Mouse (Mus musculus) monocyte, adult 5-6 weeks (primary cell): ENCODE results near the gene Cracr2a. TPM values are rescaled to one million over a fixed set of nuclear protein-coding genes. Genes with fewer than 3 reads are reported as not detected.

Experiments
- ATAC-seq: fragments of 153-309, 156-312 bp; replicated peaks from 2 replicates; pipeline ENCODE4 v1.8.0; 2017; ENCODE audit warnings: mild to moderate bottlenecking; ENCODE audit not compliant: low TSS enrichment, insufficient number of reproducible peaks, severe bottlenecking, poor library complexity, low FRiP score
- total RNA-seq: library from RNA; stranded (forward); fragments of 200-1000, 200-491, 200-594 nt; gene quantifications from 3 replicates; pipeline ENCODE4 v1.2.3, GENCODE M21; 2017

Cracr2a gene
- total RNA-seq, 1 experiment from 2014 or later = 14.6 TPM

DNA sequence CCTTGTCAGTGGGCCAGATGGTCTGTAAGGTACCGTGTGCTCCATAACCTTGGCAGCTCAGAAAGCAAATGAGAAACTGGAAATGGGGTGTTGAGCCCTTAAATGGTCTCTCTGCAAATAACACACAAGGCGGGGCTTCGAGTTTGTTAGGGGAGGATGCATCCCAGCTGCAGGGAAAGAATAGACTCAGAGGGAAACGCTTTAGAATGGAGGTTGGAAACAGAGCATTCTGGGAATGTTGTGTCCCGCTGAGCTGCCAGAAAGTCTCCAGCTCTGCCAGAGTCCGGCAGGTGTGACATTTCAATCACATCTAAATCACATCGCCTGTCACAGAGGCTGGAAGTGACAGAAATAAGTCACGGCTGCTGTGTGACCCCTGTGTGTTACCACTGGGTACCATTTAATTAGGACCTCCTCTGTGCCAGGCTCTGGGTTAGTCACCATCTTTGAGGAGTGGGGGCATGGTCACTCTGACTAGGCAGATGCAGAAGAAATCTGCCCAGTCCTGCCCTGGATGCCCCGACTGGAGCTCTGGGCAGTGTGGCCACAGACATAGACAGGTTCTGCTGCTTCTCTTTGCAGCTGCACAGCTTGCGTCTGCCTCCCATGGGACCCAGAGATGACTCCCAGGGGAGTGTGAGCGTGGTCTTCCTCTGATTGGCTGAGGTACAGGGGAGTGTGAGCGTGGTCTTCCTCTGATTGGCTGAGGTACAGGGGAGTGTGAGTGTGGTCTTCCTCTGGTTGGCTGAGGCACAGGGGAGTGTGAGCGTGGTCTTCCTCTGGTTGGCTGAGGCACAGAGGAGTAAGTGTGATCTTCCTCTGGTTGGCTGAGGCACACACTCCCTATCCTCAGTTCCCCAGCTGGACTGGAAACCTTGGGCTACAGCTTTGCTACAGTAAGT lies 53.2 kb downstream of the Cracr2a start:
- ATAC-seq = no peak

DNA sequence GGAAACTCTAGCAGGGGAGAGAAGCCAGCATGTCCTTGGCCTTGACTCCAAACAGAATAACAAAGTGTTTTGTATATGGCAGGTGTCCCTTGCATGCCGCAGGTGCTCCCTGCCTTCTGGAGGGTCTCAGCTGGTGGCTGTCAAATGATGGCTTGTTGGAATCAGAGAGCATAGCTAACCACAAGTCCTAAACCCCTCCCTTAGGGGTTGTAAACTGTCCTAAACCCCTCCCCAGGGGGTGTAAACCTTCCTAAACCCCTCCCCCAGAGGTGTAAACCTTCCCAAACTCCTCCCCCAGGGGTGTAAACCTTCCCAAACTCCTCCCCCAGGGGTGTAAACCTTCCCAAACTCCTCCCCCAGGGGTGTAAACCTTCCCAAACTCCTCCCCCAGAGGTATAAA lies 55.5 kb downstream of the Cracr2a start:
- no peak for ATAC-seq

DNA sequence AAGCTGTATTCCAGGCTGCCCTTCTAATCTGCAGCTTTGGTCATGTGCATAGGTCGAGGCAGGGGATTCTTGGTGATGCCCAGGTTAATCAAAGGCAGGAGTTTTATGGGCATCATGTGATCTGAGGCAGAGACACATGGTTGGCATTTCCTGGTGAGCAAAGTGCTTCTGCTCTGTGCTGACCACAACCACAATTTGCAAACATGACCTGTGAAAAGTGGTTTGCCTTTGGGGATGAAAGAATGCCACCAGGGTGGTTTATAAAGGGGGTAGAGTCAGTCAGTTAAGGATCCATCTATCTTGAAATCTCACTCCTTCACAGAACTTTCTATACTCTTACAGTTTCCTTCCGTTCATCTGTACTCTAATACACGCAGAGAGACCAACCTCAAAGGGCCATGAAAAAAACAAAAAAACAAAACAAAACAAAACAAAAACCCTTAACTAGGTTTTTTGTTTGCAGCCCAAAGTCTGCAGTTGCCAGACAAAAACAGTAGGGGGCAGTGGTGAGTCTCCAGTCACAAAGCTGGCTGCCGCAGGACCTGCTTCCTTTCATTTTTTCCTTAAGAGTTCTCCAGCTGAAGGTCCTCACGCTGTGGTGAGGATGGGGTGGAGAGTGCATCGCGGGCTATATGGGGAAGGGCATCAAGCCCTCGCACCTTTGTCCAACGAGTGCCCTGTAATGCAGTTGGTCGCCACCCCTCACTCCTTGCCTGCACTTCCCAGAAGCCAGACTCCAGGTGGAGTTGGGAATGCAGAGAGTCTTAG lies 56.3 kb downstream of the Cracr2a start:
- 0 out of 2 replicates have a peak, but pooled peaks have one; percentile 23 for ATAC-seq

DNA sequence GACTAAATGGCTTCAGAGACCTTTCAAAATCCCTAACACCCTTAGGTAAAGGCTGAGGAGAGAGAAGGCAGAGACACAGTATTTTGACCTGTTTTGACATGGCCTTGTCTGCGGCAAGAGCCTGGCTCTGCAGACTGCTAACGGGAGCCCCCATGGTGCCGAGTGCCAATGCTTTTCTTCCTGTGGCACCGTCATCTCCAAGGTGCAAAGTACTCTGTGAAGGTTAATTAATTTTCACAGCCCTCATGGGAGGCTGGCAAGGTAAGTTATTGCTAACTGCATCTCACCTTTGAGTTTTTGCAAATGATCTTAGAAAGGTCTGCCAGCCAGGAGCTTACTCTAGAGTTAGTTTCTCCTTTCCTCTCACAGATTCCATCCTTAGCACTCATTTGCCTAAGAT lies 57.5 kb downstream of the Cracr2a start:
- ATAC-seq = no peak

DNA sequence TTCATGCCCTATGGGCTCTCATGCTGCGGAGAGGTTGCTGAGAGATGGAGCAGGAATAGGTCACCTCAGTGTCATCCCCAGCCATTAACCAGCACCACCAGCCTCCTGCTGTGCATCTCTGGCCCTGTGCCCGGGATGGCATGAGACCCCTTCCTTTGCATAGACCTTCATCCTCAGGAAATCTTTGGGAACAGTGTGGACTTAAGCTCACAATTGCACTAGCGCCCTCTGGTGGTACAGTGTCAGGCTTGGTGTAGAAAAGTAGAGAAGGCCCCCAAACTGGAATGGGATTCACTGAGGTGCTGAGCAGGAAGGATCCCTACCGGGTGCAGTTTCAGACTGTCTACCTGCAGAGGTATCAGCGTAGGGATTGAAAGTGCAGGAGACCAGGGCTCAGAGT lies 64.0 kb downstream of the Cracr2a start:
- no peak for ATAC-seq

DNA sequence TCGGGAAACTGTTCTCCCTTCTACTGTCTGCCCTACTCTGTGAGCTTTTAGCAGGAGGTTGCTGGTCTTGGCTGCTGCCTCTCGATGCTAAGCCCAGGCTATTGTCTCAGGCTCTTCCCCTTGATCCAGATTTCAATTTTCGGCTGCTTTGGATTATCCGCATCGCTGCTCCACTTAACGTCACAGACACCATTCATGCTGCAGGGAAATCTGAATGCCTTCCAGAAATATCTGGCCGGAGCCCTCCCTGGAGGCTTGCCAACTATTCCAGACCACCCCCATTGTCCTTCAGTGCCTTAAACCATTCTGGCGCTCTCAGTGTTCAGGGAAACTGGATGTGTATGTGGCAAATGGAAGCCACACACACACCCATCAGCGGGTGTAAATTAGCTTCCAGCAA lies 66.3 kb downstream of the Cracr2a start:
- ATAC-seq = no peak

DNA sequence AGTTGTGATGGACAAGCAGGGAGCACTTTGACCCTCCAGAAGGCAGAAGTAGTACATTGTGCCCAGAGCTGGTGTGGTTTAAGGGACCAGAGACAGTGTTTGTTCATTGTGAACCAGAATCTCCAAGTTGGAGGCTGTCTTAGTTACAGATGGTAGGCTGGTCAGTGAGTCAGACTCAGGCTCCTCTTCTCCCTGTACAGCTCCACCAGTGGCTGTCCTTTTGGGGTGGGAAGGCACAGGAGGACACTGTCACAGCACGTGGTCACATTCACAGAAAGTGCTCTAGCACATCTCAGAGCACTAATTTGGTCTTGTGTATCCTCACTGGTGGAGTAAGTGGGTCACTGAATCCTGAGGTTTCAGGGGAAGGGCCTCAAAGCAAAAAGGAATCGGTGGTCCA lies 68.1 kb downstream of the Cracr2a start:
- no peak for ATAC-seq

DNA sequence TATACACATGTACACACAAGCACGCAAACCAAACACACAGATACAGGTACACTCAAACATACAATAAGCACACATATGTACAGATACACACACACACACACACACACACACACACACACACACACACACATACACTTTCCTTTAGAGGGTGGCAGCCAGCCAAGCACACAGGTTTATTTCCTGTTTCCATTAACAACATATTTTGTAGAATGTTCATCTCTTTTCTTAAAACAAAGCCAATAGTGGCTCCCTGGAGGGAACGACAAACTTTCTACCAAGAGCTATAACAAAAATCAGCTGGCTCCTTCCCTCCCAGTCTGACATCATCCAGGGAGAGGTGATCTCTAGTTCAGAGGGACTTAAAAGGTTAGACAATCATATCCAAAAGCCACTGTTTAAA lies 73.7 kb downstream of the Cracr2a start:
- no peak for ATAC-seq

DNA sequence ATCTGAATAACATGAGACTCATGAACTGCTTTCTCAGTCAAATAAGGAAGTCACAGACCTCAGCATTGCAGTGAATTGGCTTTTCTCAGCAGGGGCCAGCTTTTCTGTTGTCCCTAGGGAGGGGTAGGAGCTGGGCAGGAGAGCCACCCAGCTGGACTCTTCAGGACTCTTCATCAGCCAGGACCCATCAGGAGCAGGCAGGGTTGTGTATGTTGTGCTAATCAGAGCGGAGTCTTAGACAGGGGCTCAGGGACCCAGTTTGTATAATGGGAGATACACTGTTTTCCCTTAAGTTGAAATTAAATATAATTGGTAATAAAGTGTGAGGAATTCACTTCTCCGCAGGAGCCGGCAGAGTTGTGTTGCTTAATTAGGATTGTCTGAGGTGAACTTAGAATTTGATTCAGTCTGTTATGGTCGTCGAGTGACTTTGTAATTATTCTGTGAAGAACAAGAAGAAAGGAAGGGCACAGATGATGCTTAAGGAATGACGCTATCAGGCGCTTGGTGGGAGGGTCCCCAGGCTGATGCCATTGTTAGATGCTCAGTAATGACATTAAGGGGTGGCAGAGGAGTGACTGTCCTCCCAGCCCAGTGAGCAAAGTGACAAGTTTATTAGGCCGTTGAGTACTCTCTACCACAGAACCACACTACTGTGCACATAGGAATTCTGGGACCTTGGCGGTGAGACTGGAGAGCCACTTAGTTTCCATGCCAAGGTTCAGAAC lies 74.5 kb downstream of the Cracr2a start:
- no peak for ATAC-seq

DNA sequence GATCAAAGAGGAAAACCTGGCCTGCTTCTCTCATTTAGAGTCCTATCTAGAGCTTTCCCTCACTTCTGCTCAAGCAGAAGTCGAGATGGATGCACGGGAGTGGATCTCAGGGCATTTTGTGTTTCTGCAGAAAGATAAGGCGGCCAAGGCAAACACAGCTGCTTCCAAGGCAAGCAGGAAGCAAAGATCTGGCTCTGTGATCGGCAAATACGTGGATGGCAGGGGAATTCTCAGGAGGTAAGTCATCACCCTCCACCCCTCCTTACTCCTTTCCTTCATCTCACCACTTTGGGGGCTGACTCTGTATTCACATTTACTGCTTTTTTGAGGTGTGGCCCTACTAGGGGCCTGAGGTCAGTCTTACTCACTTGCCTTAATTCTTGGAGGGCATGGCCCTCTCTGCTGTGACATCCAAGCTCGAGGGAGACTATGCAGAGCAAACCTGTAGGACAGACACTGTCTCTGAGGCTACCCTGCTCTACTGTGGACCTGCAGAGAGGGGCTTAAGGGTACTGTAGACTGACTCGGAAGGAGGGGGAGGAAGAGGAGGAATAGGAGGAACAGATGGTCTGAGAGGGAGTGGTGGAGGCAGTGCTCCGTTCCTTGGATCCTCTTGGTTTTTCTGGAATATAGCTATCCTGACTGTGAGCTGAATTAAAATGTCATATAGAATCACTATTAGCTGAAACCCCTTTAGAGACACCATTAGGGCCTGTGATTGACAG lies 80.1 kb downstream of the Cracr2a start:
- ATAC-seq = no peak

DNA sequence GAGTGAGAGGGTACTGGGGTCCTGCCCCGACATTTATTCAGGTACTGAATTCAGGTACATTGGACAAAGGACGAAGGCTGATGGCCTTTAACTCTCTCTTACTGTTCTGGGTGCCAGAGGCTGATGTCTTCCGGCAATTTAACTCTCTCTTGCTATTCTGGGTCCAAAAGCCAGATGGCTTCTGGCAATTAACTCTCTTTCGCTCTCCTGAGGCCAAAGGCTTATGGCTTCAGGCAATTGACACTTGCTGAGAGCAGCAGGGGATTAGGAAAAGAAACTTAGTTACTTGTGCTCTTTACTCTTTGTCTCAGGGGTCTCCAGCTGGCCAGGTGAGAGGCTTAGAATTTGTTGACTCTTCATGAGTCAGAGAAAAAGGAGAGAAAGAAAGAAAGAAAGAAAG lies 94.8 kb downstream of the Cracr2a start:
- ATAC-seq = no peak

DNA sequence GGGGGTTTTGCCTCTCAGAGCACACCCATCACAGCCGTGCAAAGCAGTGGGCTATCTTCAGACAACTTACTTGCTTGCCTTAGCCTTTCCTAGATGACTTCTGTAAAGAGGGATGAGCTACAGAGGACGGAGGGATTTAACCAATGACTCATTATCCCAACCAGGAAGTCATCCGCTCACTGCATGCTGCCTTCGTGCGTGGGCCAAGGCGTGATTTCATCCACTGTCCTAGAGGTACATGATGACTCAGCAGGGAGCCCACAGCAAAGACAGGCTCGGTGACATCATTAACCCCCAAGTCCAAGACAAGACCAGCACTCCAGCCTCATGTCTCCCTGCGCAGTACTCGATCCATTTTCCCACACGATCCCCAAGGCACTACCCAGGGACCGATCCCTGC lies 96.0 kb downstream of the Cracr2a start:
- ATAC-seq = no peak

DNA sequence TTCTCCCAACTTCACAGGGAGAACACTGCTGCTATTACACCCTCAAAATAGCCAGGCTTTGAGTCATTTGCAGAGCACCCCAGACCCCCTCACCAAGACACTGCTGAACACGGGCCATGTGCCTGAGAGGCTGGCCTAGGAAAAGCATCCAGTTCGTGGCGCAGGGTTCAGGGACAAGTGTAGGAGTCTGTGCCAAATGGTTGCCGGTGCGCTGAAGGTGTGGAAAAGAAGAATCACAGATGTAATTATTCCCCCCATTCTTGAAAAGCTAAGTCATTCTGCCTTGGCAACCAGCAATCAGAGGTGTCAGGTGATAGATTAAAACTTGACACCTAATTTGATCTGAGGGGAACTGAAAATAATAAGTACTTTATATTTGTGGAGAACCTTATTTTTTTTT lies 98.3 kb downstream of the Cracr2a start:
- no peak for ATAC-seq

DNA sequence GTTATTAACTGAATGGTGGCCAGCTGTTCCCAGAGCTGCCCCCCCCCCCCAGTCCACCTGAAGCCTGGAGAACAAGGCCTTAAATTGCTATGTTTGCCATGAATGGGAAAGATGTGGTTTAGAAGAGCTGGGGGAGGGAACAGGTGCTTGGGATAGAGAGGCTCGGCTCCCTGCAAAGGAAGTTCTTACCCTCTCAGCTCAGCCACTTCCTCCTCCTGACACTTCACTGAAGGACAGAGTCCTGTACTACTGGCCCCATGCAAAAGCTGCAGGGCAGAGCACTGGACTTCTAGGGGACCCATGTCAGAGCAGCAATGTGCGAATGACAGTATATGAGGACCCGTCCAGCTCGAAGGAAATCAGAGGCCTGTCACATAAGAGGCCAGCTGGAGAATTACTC lies 98.8 kb downstream of the Cracr2a start:
- no peak for ATAC-seq

DNA sequence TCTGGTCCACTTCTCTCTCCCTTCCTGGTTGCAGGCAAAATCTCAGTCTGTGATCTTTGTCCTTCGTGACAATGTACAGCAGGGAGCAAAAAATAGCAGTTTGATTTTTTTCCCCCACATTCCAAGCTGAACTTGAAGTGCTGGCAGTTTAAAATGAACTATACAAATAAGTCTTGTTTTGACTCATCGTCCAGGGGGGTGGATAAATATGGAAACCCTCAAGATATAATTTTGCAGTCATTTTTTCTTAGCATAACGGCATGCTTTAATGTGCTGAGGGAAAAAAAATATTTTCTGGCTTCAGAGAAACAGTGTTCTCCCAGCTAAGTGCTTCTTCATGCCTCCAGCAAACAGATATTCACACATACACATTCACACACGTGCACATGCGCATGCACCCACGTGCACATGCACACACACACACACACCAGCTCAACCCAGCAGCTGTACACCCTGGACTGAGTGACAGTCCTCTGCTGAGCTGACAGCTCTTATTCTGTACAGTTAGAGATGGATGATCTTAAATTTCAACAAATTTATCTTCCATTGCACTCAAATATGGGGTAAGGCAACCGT lies 100.7 kb downstream of the Cracr2a start:
- no peak for ATAC-seq

DNA sequence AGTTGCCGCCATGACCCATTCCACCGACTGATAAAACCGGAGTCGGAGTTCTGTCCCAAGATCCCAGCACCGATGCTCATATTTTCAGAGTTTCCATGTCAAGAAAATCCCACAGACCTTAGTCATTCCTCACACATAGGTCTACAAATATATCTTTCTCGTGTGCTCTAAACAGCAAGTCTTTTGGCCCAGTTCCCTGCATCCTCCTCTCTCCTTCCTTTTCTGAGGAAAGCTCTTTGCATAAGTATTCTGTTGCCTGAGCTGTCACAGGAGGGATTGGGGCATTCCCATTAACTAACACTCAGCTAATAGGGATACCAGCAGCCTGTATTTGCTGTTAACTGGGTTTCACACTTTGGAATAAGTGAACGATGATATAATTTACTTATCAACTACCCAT lies 102.1 kb downstream of the Cracr2a start:
- no peak for ATAC-seq

DNA sequence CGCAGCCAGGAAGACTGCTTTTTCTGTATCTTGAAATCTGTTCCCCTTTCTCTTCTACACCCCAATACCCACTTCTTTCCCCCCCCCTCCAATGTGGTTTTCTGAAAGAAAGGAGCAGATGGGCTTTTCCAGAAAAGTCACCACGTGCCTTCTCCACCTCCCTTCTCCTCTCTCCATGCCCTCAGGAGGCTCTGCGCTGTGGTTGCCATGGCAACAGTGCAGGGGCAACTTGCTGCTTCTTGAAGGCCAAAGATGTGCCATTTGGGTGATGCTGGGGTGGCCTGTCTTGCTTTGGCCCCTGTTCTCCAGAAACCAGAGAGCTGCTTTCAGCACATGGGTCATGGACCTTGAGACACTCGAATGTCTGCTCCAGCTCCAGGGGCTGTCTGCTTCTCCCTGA lies 108.2 kb downstream of the Cracr2a start:
- no peak for ATAC-seq

DNA sequence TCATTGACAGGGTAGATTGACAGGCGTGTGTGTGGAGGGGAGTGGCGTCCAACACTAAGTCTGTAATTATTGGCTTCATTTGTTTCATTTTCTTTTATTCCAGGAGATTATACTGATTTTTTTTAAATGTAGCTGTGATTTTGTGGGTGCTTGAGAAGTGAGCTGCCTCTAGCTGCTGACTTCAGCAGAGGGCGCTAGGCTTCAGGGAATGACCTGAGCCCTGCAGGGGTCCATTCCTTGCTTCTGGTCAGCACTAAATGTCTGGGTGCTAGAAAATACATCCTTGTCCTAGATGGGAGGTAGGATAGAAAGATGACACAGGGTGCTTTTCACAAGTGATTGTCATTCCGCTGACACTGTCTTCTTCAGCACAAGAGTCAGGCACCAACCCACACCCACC lies 108.9 kb downstream of the Cracr2a start:
- no peak for ATAC-seq
